Mouse (Mus musculus): ENCODE results near the gene Bdnf. TPM values are rescaled to one million over a fixed set of nuclear protein-coding genes. Genes with fewer than 3 reads are reported as not detected.
A peak's percentile ranks its signal among the peaks of the same experiment; 100 is the strongest.

Gene Bdnf
- polyA plus RNA-seq, 1 experiment from 2014 or later, result 0.78 TPM

DNA sequence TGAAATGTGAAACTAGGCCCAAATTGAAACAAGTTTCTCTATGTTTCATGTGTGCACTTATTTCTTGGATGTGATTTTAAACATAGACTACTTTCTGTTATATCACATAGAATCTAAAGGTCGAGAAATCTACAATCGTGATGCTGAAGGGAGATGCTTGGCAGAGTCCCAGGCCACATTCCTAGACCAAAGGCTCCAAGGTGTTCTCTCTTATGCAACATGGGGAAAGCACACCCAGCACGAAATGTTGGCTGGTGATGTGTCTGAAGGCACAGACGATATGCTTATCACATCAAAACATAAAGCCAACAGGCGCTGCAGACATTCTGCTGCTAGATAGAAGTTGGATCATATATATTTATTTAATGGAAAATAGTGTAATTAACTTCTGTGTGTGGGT, 25.8 kb downstream of the Bdnf start:
- H3K4me1 ChIP-seq (ENCODE audit: insufficient read depth, low read depth, low read length), result no peaks in the 10 kb centered on the region
- WGBS, result 62% methylated on average over 5 of the region's 5 CpGs
- DNase-seq (ENCODE audit: low spot score) (no peak), ATAC-seq (no peak)
- no peaks in the 10 kb centered on the region for H3K9me3 ChIP-seq (ENCODE audit: low read length)
- no peaks in the 10 kb centered on the region for H3K27me3 ChIP-seq (replicated peaks; ENCODE audit: insufficient read depth, low read length)
- TF ChIP-seq CTCF (IDR thresholded peaks at IDR 0.05), result no peak
- TF ChIP-seq EP300 (IDR thresholded peaks at IDR 0.05), result no peak
- H3K9ac ChIP-seq (replicated peaks; ENCODE audit: low read depth), result no peak overlapping the region
- no peak overlapping the region for H3K27ac ChIP-seq (ENCODE audit: low read length)
- no peaks in the 10 kb centered on the region for H3K36me3 ChIP-seq (ENCODE audit: insufficient read depth, low read length)
- no peak overlapping the region for H3K4me3 ChIP-seq (ENCODE audit: low read depth, low read length)
- no peak overlapping the region for H3K4me2 ChIP-seq (replicated peaks; ENCODE audit: low read depth, low read length)

DNA sequence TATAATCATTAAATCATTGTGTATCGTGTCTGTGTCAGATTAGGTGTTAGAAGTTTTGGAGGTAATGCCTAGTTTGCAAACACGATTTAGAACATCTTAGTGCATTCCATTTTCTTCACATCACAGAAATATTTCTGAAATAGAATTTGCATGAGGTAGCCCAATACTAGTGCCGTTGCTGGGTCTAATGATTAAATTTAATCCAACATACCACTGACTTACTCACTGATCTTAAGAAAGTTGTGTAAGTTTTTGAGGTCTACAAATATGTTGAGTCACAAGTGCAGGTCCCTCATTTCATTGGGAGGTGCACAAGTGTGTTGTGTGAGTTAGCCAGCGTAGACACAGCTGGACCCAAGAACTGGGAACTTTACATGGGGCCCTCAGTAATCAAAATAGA, 29.1 kb downstream of the Bdnf start:
- H3K9ac ChIP-seq (replicated peaks; ENCODE audit: low read depth), result no peak overlapping the region
- no peak for DNase-seq (ENCODE audit: low spot score)
- no peak for TF ChIP-seq EP300 (IDR thresholded peaks at IDR 0.05)
- TF ChIP-seq CTCF (IDR thresholded peaks at IDR 0.05), result no peak
- H3K36me3 ChIP-seq (ENCODE audit: insufficient read depth, low read length), result no peaks in the 10 kb centered on the region
- 73% methylated on average over 4 of the region's 4 CpGs for WGBS
- H3K4me1 ChIP-seq (ENCODE audit: insufficient read depth, low read depth, low read length), result no peaks in the 10 kb centered on the region
- H3K4me3 ChIP-seq (ENCODE audit: low read depth, low read length), result no peak overlapping the region
- no peaks in the 10 kb centered on the region for H3K9me3 ChIP-seq (ENCODE audit: low read length)
- ATAC-seq, result no peak
- H3K27ac ChIP-seq (ENCODE audit: low read length), result no peak overlapping the region
- no peak overlapping the region for H3K4me2 ChIP-seq (replicated peaks; ENCODE audit: low read depth, low read length)
- H3K27me3 ChIP-seq (replicated peaks; ENCODE audit: insufficient read depth, low read length), result no peaks in the 10 kb centered on the region

DNA sequence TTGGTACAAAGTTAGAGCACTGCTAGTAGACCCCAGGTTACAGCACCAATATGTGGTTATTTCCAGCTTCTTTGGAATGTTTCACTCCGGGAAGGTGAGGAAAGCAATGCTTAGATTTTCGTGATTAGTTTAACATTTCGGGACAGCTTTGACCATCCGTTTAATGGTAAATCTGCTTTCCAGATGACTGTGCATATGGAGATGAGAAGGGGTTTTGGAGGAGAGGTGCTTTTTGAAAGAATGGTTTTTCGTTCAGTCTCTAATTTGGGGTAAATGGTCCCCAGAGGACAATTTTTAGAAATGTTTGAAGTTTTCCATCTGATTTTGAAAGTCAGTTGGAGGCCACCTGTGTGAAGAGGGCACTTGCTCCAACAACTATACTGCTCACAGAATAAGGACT, 29.6 kb downstream of the Bdnf start:
- H3K4me2 ChIP-seq (replicated peaks; ENCODE audit: low read depth, low read length), result no peak overlapping the region
- H3K9ac ChIP-seq (replicated peaks; ENCODE audit: low read depth), result no peak overlapping the region
- 84% methylated on average over 5 of the region's 5 CpGs for WGBS
- H3K4me3 ChIP-seq (ENCODE audit: low read depth, low read length), result no peak overlapping the region
- H3K4me1 ChIP-seq (ENCODE audit: insufficient read depth, low read depth, low read length), result no peaks in the 10 kb centered on the region
- H3K27me3 ChIP-seq (replicated peaks; ENCODE audit: insufficient read depth, low read length), result no peaks in the 10 kb centered on the region
- H3K36me3 ChIP-seq (ENCODE audit: insufficient read depth, low read length), result no peaks in the 10 kb centered on the region
- TF ChIP-seq EP300 (IDR thresholded peaks at IDR 0.05) (no peak), CTCF (IDR thresholded peaks at IDR 0.05) (no peak)
- no peaks in the 10 kb centered on the region for H3K9me3 ChIP-seq (ENCODE audit: low read length)
- no peak for DNase-seq (ENCODE audit: low spot score)
- H3K27ac ChIP-seq (ENCODE audit: low read length), result no peak overlapping the region
- no peak for ATAC-seq

DNA sequence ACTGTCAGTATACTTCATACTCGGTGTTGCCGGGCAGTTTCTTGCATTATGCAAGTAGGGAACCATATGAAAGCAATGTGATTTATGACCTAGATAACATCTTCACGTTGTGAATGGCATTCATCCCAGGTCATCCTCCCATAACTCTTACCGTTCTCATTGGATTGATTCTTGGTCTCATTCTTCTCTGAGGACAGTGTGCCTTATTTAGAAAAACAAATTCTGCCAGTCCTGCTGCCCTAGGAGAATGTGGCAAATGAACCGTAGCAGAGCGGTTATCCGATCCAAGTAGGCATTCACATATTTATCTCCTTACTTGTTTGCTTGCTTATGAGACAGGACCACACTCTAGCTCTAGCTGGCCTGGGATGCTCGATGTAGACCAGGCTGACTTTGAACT, 32.0 kb downstream of the Bdnf start:
- 73% methylated on average over 8 of the region's 8 CpGs for WGBS
- no peaks in the 10 kb centered on the region for H3K27me3 ChIP-seq (replicated peaks; ENCODE audit: insufficient read depth, low read length)

DNA sequence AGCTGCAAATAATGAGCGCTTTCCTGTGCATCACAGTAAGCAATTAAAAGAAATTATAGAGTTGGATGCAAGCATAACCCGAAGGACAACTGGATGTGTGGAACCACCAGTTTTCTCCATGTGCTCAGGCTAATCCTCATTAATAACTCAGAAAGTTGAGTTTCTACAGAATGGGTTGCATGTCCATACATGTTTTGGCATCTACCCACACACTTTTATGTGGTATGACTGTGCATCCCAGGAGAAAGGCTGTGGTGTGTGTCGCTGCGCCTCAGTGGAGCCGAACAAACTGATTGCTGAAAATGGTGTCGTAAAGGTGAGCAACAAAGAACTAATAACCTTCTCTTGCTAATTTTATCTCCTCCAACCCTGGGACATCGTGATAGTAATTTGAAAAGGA, 34.8 kb downstream of the Bdnf start:
- Histone ChIP-seq H3K9me3 (ENCODE audit: low read length) (no peaks in the 10 kb centered on the region), H3K4me2 (replicated peaks; ENCODE audit: low read depth, low read length) (no peak overlapping the region), H3K9ac (replicated peaks; ENCODE audit: low read depth) (no peak overlapping the region), H3K4me1 (ENCODE audit: insufficient read depth, low read depth, low read length) (no peaks in the 10 kb centered on the region), H3K27me3 (replicated peaks; ENCODE audit: insufficient read depth, low read length) (no peaks in the 10 kb centered on the region), H3K4me3 (ENCODE audit: low read depth, low read length) (no peak overlapping the region), H3K36me3 (ENCODE audit: insufficient read depth, low read length) (no peaks in the 10 kb centered on the region), H3K27ac (ENCODE audit: low read length) (no peak overlapping the region)
- ATAC-seq, result no peak
- 90% methylated on average over 7 of the region's 7 CpGs for WGBS
- TF ChIP-seq EP300 (IDR thresholded peaks at IDR 0.05), result no peak
- TF ChIP-seq CTCF (IDR thresholded peaks at IDR 0.05), result no peak
- DNase-seq (ENCODE audit: low spot score), result no peak

More for the DNA sequence above, 32.0 kb downstream of the Bdnf start:
- H3K27ac ChIP-seq (ENCODE audit: low read length), result no peak overlapping the region
- H3K9ac ChIP-seq (replicated peaks; ENCODE audit: low read depth), result no peak overlapping the region
- H3K4me3 ChIP-seq (ENCODE audit: low read depth, low read length), result no peak overlapping the region
- H3K4me2 ChIP-seq (replicated peaks; ENCODE audit: low read depth, low read length), result no peak overlapping the region
- no peaks in the 10 kb centered on the region for H3K36me3 ChIP-seq (ENCODE audit: insufficient read depth, low read length)
- ATAC-seq, result no peak
- TF ChIP-seq CTCF (IDR thresholded peaks at IDR 0.05) (no peak), EP300 (IDR thresholded peaks at IDR 0.05) (no peak)
- no peaks in the 10 kb centered on the region for H3K9me3 ChIP-seq (ENCODE audit: low read length)
- H3K4me1 ChIP-seq (ENCODE audit: insufficient read depth, low read depth, low read length), result no peaks in the 10 kb centered on the region
- DNase-seq (ENCODE audit: low spot score), result no peak

DNA sequence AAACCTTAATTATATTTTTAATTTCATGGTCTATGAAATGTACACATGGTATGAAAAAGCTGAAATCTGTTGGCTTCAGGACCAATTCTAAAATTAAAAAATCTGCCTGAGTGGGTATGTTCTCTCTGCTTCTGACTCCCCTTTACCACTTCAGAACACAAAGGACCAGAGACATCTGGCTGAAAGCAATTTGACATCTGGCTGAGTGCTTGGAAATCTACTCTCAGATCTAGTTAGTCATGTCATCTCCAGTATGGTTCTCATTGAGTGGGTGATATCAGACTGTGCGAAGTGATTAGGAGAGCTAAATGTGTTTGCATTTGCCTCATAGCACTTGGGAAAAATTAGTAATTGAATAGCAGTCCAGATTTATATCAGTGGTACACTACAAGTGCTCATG, 36.5 kb downstream of the Bdnf start:
- H3K36me3 ChIP-seq (ENCODE audit: insufficient read depth, low read length), result no peaks in the 10 kb centered on the region
- H3K27me3 ChIP-seq (replicated peaks; ENCODE audit: insufficient read depth, low read length), result no peaks in the 10 kb centered on the region
- no peak overlapping the region for H3K4me2 ChIP-seq (replicated peaks; ENCODE audit: low read depth, low read length)
- no peak overlapping the region for H3K4me3 ChIP-seq (ENCODE audit: low read depth, low read length)
- TF ChIP-seq EP300 (IDR thresholded peaks at IDR 0.05), result no peak
- TF ChIP-seq CTCF (IDR thresholded peaks at IDR 0.05), result no peak
- H3K4me1 ChIP-seq (ENCODE audit: insufficient read depth, low read depth, low read length), result no peaks in the 10 kb centered on the region
- H3K9ac ChIP-seq (replicated peaks; ENCODE audit: low read depth), result no peak overlapping the region
- DNase-seq (ENCODE audit: low spot score) (no peak), ATAC-seq (no peak)
- H3K27ac ChIP-seq (ENCODE audit: low read length), result no peak overlapping the region
- WGBS, result 73% methylated on average over 1 of the region's 1 CpGs
- no peaks in the 10 kb centered on the region for H3K9me3 ChIP-seq (ENCODE audit: low read length)

DNA sequence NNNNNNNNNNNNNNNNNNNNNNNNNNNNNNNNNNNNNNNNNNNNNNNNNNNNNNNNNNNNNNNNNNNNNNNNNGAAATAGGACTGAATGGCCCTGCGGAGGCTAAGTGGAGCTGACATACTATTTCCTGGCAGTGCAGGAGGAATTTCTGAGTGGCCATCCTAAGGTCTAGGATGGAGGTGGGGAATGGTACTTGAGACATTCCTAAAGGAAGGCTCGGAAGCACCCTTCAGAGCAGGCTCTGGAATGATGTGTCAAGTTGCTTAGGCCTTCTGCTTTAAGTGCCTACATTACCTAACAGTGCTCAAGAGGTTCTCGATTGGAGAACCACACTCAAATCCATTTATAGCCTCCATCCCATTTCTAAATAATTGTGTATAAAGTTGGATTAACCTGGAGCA, 50.8 kb downstream of the Bdnf start:
- Histone ChIP-seq H3K9ac (replicated peaks; ENCODE audit: low read depth) (no peak overlapping the region), H3K36me3 (ENCODE audit: insufficient read depth, low read length) (no peaks in the 10 kb centered on the region), H3K9me3 (ENCODE audit: low read length) (no peaks in the 10 kb centered on the region), H3K4me2 (replicated peaks; ENCODE audit: low read depth, low read length) (no peak overlapping the region), H3K4me1 (ENCODE audit: insufficient read depth, low read depth, low read length) (no peaks in the 10 kb centered on the region), H3K27ac (ENCODE audit: low read length) (no peak overlapping the region), H3K4me3 (ENCODE audit: low read depth, low read length) (no peak overlapping the region), H3K27me3 (replicated peaks; ENCODE audit: insufficient read depth, low read length) (no peaks in the 10 kb centered on the region)
- ATAC-seq, result peak; percentile 88
- no peak for TF ChIP-seq CTCF (IDR thresholded peaks at IDR 0.05)
- TF ChIP-seq EP300 (IDR thresholded peaks at IDR 0.05), result peak; percentile 91
- WGBS, result 51% methylated on average over 3 of the region's 3 CpGs
- DNase-seq (ENCODE audit: low spot score), result peak; percentile 52
